Mouse (Mus musculus) midbrain, embryonic 15.5 days (tissue): ENCODE measurements around the gene Zfp646. TPM values are rescaled to one million over a fixed set of nuclear protein-coding genes. Genes with fewer than 3 reads are reported as not detected.
A peak's percentile ranks its signal among the peaks of the same experiment; 100 is the strongest.

Experiments used
- ATAC-seq: fragments of 200-750 bp; cut with Nextera tagmentation; replicated peaks from 2 replicates; pipeline ENCODE4 v1.8.0; 2017; ENCODE audit warnings: moderate TSS enrichment
- H3K27ac ChIP-seq: fragments of 300-500 bp; sonication (generic); 2 replicates; pipeline ENCODE4 v1.5.1; 2015; ENCODE audit warnings: mild to moderate bottlenecking, inconsistent platforms
- H3K27me3 ChIP-seq: fragments of 300-500 bp; sonication (generic); replicated peaks from 2 replicates; pipeline ENCODE4 v1.6.1; 2015; ENCODE audit warnings: inconsistent platforms
- H3K36me3 ChIP-seq: fragments of 300-500 bp; sonication (generic); replicated peaks from 2 replicates; pipeline ENCODE4 v1.6.1; 2015; ENCODE audit warnings: inconsistent platforms
- H3K4me1 ChIP-seq: fragments of 300-500 bp; sonication (generic); 2 replicates; pipeline ENCODE4 v1.6.1; 2015; ENCODE audit warnings: inconsistent platforms
- H3K4me2 ChIP-seq: fragments of 300-500 bp; sonication (generic); 2 replicates; pipeline ENCODE4 v1.6.1; 2015; ENCODE audit warnings: inconsistent platforms, mild to moderate bottlenecking, moderate library complexity
- H3K4me3 ChIP-seq: fragments of 300-500 bp; sonication (generic); 2 replicates; pipeline ENCODE4 v1.5.1; 2015; ENCODE audit warnings: mild to moderate bottlenecking, inconsistent platforms
- H3K9ac ChIP-seq: fragments of 300-500 bp; sonication (generic); 2 replicates; pipeline ENCODE4 v1.6.1; 2015; ENCODE audit warnings: mild to moderate bottlenecking, inconsistent platforms
- H3K9me3 ChIP-seq: fragments of 300-500 bp; sonication (generic); 2 replicates; pipeline ENCODE4 v1.6.1; 2016; ENCODE audit warnings: inconsistent platforms
- WGBS: fragments of 180-500 bp; shearing (Covaris S2); methylation state at CpG from one replicate; pipeline ENCODE4 v1.1.7; 2015; ENCODE audit warnings: mixed read lengths; 5-methylcytosine and 5-hydroxymethylcytosine counted together
- polyA plus RNA-seq: library from polyadenylated mRNA; unstranded; fragments of >200 nt; fragmentation: Nextera tagmentation; extraction: Ambion mirVana; gene quantifications from 2 replicates; pipeline ENCODE4 v1.2.1, GENCODE M21; 2015

The Zfp646 gene
- polyA plus RNA-seq, 1 experiment from 2014 or later: 10.6 TPM

DNA sequence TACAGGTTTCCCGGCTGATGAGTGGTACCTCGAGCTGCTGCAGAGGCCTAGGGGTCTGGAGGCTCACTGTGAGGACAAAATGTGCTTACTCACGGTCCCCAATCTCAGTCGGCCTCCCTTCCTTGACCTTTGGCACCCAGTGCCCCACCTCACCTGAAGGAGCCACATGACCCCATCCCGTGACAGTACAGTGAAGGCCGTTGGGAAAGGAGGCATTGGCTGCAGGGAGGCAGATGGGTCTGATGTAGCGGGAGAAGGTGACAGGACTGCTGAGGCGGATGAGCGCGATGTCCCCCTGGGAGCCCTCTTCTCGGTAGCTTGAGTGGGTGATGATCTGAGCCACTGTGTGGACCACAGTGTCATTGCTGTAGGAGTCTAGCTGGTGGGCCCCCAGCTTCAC is 50.8 kb downstream of the Zfp646 start:
- H3K4me3 ChIP-seq: no peak overlapping the region
- H3K4me1 ChIP-seq: no peaks in the 10 kb centered on the region
- no peak overlapping the region for H3K9ac ChIP-seq
- no peak for ATAC-seq
- H3K4me2 ChIP-seq: no peak overlapping the region
- H3K36me3 ChIP-seq: peaks cover 27% of the 10 kb centered on the region
- no peaks in the 10 kb centered on the region for H3K9me3 ChIP-seq
- H3K27ac ChIP-seq: no peak overlapping the region
- H3K27me3 ChIP-seq: peaks cover 28% of the 10 kb centered on the region
- 89% methylated on average over 11 of the region's 11 CpGs for WGBS

- 84% methylated on average over 11 of the region's 11 CpGs for WGBS
- Histone ChIP-seq H3K36me3 (peaks cover 23% of the 10 kb centered on the region), H3K27ac (no peak overlapping the region), H3K9ac (no peak overlapping the region), H3K4me1 (no peaks in the 10 kb centered on the region), H3K9me3 (no peaks in the 10 kb centered on the region), H3K27me3 (peaks cover 28% of the 10 kb centered on the region), H3K4me2 (no peak overlapping the region), H3K4me3 (no peak overlapping the region)
- ATAC-seq: no peak
Measured at GRCm38 (mm10) chr7:127927726-127928125, 51.7 kb downstream of the Zfp646 start.

DNA sequence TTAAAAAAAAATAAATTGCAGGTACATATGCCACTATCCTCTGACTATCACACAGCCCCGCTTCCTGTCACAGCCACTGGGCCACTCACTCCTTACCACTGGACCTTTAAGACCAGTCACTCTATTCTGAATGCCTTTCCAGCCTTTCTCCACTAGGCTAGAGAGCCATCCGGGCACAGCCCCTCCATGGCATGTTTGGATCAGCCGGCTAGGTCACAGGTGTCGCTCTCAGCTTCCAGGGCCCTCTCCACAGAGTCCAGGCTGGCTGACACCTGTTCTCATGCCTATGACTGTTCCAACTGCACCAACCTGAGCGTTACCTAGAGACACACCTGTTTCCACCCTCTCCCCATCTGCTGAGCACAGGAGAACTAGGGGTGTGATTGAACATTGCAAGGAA is 52.6 kb downstream of the Zfp646 start:
- ATAC-seq: no peak
- 56% methylated on average over 5 of the region's 5 CpGs for WGBS
- no peaks in the 10 kb centered on the region for H3K9me3 ChIP-seq
- H3K36me3 ChIP-seq: peaks cover 20% of the 10 kb centered on the region
- no peak overlapping the region for H3K9ac ChIP-seq
- H3K27me3 ChIP-seq: peaks cover 28% of the 10 kb centered on the region
- H3K27ac ChIP-seq: no peak overlapping the region
- H3K4me2 ChIP-seq: no peak overlapping the region
- H3K4me1 ChIP-seq: no peaks in the 10 kb centered on the region
- no peak overlapping the region for H3K4me3 ChIP-seq

DNA sequence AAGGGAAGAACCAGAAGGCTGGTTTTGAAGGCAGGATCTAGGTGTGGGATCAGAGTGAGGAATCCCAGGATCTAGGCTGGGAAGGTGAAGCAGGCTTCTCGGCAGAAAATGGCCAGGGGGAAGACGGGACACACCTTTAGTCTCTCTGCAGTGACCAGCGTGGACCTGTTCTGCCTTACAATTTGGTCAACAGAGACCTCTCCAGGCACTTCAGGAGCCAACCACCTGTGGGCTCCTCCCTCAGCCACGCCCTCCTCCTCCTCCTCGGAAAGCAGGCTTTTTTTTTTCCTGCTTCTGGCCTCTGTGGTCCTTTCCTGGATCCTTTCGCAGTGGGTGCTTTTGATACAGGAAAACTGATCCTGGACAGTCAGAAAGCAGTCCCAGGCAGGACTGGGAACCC is 53.9 kb downstream of the Zfp646 start, which contains the start of gene Prss8:
Prss8 (minus strand) TSS at position 182 of the 400 bp plus-strand sequence.
- no peak for ATAC-seq
- no peak within 1 kb of the TSS for H3K4me2 ChIP-seq

DNA sequence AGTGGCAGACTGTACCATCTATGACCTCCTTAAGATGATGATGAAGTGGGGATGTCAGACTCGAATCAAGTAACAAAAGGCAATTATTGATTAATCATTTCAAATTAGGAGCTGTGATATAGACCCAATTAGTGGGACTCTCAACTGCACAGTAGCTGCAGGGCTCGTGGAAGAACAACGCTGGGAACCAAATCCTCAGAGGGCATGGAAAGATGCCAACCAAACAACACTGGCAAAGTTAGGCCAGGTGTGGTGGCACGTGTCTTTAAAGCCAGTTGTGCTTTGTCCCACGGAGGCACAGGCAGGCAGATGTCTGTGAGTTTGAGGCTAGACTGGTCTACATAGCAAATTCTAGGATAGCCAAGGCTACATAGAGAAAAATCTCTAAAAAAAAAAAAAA is 54.6 kb downstream of the Zfp646 start:
- Histone ChIP-seq H3K4me2 (no peak overlapping the region), H3K9me3 (no peaks in the 10 kb centered on the region), H3K4me1 (peaks cover 9% of the 10 kb centered on the region), H3K27ac (no peak overlapping the region), H3K9ac (no peak overlapping the region), H3K36me3 (peaks cover 5% of the 10 kb centered on the region), H3K27me3 (peaks cover 28% of the 10 kb centered on the region), H3K4me3 (no peak overlapping the region)
- ATAC-seq: no peak
- 85% methylated on average over 5 of the region's 5 CpGs for WGBS

More for the DNA sequence above, 53.9 kb downstream of the Zfp646 start, which contains the start of gene Prss8:
- Histone ChIP-seq H3K27me3 (peaks cover 28% of the 10 kb centered on the region), H3K4me1 (peaks cover 7% of the 10 kb centered on the region), H3K27ac (no peak within 1 kb of the TSS), H3K9ac (no peak within 1 kb of the TSS), H3K36me3 (peaks cover 12% of the 10 kb centered on the region), H3K4me3 (no peak within 1 kb of the TSS), H3K9me3 (no peaks in the 10 kb centered on the region)
- 7% methylated on average over 6 of the region's 6 CpGs for WGBS

GRCm38 (mm10) chr7:127931351-127932135 is 55.5 kb downstream of the Zfp646 start:
- 40% methylated on average over 13 of the region's 13 CpGs for WGBS
- no peak for ATAC-seq

GRCm38 (mm10) chr7:127932273-127933031 is 56.4 kb downstream of the Zfp646 start:
- Histone ChIP-seq H3K9me3 (no peaks in the 10 kb centered on the region), H3K4me3 (no peak overlapping the region), H3K9ac (no peak overlapping the region), H3K36me3 (no peaks in the 10 kb centered on the region), H3K27ac (no peak overlapping the region), H3K4me2 (no peak overlapping the region), H3K4me1 (peaks cover 17% of the 10 kb centered on the region), H3K27me3 (peaks cover 28% of the 10 kb centered on the region)
- no peak for ATAC-seq
- WGBS: 14% methylated on average over 13 of the region's 13 CpGs

More at GRCm38 (mm10) chr7:127931351-127932135, 55.5 kb downstream of the Zfp646 start:
- no peak overlapping the region for H3K9ac ChIP-seq
- H3K4me1 ChIP-seq: peaks cover 15% of the 10 kb centered on the region
- no peak overlapping the region for H3K4me2 ChIP-seq
- H3K9me3 ChIP-seq: no peaks in the 10 kb centered on the region
- peaks cover 28% of the 10 kb centered on the region for H3K27me3 ChIP-seq
- no peaks in the 10 kb centered on the region for H3K36me3 ChIP-seq
- H3K4me3 ChIP-seq: no peak overlapping the region
- no peak overlapping the region for H3K27ac ChIP-seq

GRCm38 (mm10) chr7:127934075-127934474 is 58.1 kb downstream of the Zfp646 start:
- H3K36me3 ChIP-seq: no peaks in the 10 kb centered on the region
- ATAC-seq: no peak
- peaks cover 15% of the 10 kb centered on the region for H3K27me3 ChIP-seq
- no peak overlapping the region for H3K9ac ChIP-seq
- no peak overlapping the region for H3K4me2 ChIP-seq
- no peak overlapping the region for H3K27ac ChIP-seq
- no peaks in the 10 kb centered on the region for H3K9me3 ChIP-seq
- no peak overlapping the region for H3K4me3 ChIP-seq
- WGBS: 95% methylated on average over 5 of the region's 5 CpGs
- peaks cover 17% of the 10 kb centered on the region for H3K4me1 ChIP-seq

GRCm38 (mm10) chr7:127935028-127935722 is 59.2 kb downstream of the Zfp646 start:
- ATAC-seq: peak; percentile 96
- WGBS: 5% methylated on average over 32 of the region's 32 CpGs

More at GRCm38 (mm10) chr7:127935028-127935722, 59.2 kb downstream of the Zfp646 start:
- peak overlapping the region; percentile 73 for H3K4me2 ChIP-seq
- no peaks in the 10 kb centered on the region for H3K9me3 ChIP-seq
- peaks cover 17% of the 10 kb centered on the region for H3K4me1 ChIP-seq
- H3K4me3 ChIP-seq: peak overlapping the region; percentile 68
- peaks cover 6% of the 10 kb centered on the region; the same call in 1 of the 2 replicates for H3K27me3 ChIP-seq
- peak overlapping the region; percentile 74 for H3K9ac ChIP-seq
- H3K27ac ChIP-seq: peak overlapping the region; percentile 84
- no peaks in the 10 kb centered on the region for H3K36me3 ChIP-seq

Other genes with a start within 250 kb of the Zfp646 start
- 52.9 and 59.2 TPM in 2 replicates for gene Bcl7c, start 167.3 kb upstream of the Zfp646 start, polyA plus RNA-seq
- 3.7 and 3.8 TPM in 2 replicates for gene Ctf1, start 163.5 kb upstream of the Zfp646 start, polyA plus RNA-seq
- gene Ctf2, start 144.1 kb upstream of the Zfp646 start, polyA plus RNA-seq: 0.12 and 0.15 TPM in 2 replicates
- 10.8 and 12.1 TPM in 2 replicates for gene Fbxl19, start 131.7 kb upstream of the Zfp646 start, polyA plus RNA-seq
- gene Orai3, start 106.4 kb upstream of the Zfp646 start, polyA plus RNA-seq: 8.1 and 9.8 TPM in 2 replicates
- 21.5 and 21.6 TPM in 2 replicates for gene Setd1a, start 99.6 kb upstream of the Zfp646 start, polyA plus RNA-seq
- not detected in 2 replicates for gene Gm49388, start 90.6 kb upstream of the Zfp646 start, polyA plus RNA-seq
- gene Hsd3b7, start 75.6 kb upstream of the Zfp646 start, polyA plus RNA-seq: 8.9 and 10.2 TPM in 2 replicates
- 19.5 and 21.8 TPM in 2 replicates for gene Stx4a, start 51.9 kb upstream of the Zfp646 start, polyA plus RNA-seq
- 70.0 and 72.9 TPM in 2 replicates for gene Stx1b, start 51.7 kb upstream of the Zfp646 start, polyA plus RNA-seq
- 46.8 and 48.1 TPM in 2 replicates for gene Zfp668, start 607 bp downstream of the Zfp646 start, polyA plus RNA-seq
- 1.2 and 1.3 TPM in 2 replicates for gene Prss53, start 14.7 kb downstream of the Zfp646 start, polyA plus RNA-seq
- gene Gm21974, start 19.2 kb downstream of the Zfp646 start, polyA plus RNA-seq: not detected in 2 replicates
- 52.9 and 58.8 TPM in 2 replicates for gene Vkorc1, start 19.4 kb downstream of the Zfp646 start, polyA plus RNA-seq
- 61.3 and 66.6 TPM in 2 replicates for gene Bckdk, start 27.9 kb downstream of the Zfp646 start, polyA plus RNA-seq
- 50.7 and 53.1 TPM in 2 replicates for gene Kat8, start 36.3 kb downstream of the Zfp646 start, polyA plus RNA-seq
- gene Prss8, start 53.9 kb downstream of the Zfp646 start, polyA plus RNA-seq: 0.29 and 0.35 TPM in 2 replicates
- gene Prss36, start 70.5 kb downstream of the Zfp646 start, polyA plus RNA-seq: 10.4 and 15.5 TPM in 2 replicates
- gene Fus, start 91.2 kb downstream of the Zfp646 start, polyA plus RNA-seq: 380 and 381 TPM in 2 replicates
- gene Pycard, start 117.6 kb downstream of the Zfp646 start, polyA plus RNA-seq: 6.5 and 7.9 TPM in 2 replicates
- gene Trim72, start 127.7 kb downstream of the Zfp646 start, polyA plus RNA-seq: 0.10 TPM in 1 of 2 replicates, not detected in the other
- gene Itgam, start 186.4 kb downstream of the Zfp646 start, polyA plus RNA-seq: 1.3 and 1.4 TPM in 2 replicates
- gene Gm49368, start 186.5 kb downstream of the Zfp646 start, polyA plus RNA-seq: not detected in 2 replicates